Mouse (Mus musculus) intestine, embryonic 15.5 days (tissue): ENCODE data around the gene Cyp2d22. TPM values are rescaled to one million over a fixed set of nuclear protein-coding genes. Genes with fewer than 3 reads are reported as not detected.

Experiments
- ATAC-seq: fragments of 200-750 bp; cut with Nextera tagmentation; 2 replicates; pipeline ENCODE4 v1.8.0; 2017; ENCODE audit warnings: moderate TSS enrichment, moderate library complexity
- H3K27ac ChIP-seq: fragments of 300-500 bp; sonication (generic); 2 replicates; pipeline ENCODE4 v1.5.1; 2015; ENCODE audit warnings: mild to moderate bottlenecking, inconsistent platforms
- H3K27me3 ChIP-seq: fragments of 300-500 bp; sonication (generic); replicated peaks from 2 replicates; pipeline ENCODE4 v1.6.1; 2015; ENCODE audit warnings: inconsistent platforms
- H3K36me3 ChIP-seq: fragments of 300-500 bp; sonication (generic); 2 replicates; pipeline ENCODE4 v1.6.1; 2015; ENCODE audit warnings: inconsistent platforms
- H3K4me1 ChIP-seq: fragments of 300-500 bp; sonication (generic); replicated peaks from 2 replicates; pipeline ENCODE4 v1.6.1; 2015; ENCODE audit warnings: inconsistent platforms
- H3K4me2 ChIP-seq: fragments of 300-500 bp; sonication (generic); replicated peaks from 2 replicates; pipeline ENCODE4 v1.6.1; 2015; ENCODE audit warnings: mild to moderate bottlenecking, inconsistent platforms
- H3K4me3 ChIP-seq: fragments of 300-500 bp; sonication (generic); replicated peaks from 2 replicates; pipeline ENCODE4 v1.5.1; 2015; ENCODE audit warnings: inconsistent platforms
- H3K9ac ChIP-seq: fragments of 300-500 bp; sonication (generic); 2 replicates; pipeline ENCODE4 v1.6.1; 2015; ENCODE audit warnings: inconsistent platforms
- H3K9me3 ChIP-seq: fragments of 300-500 bp; sonication (generic); 2 replicates; pipeline ENCODE4 v1.6.1; 2016; ENCODE audit warnings: inconsistent platforms
- WGBS: fragments of 180-500 bp; shearing (Covaris S2); methylation state at CpG from one replicate; pipeline ENCODE4 v1.1.7; 2015; 5-methylcytosine and 5-hydroxymethylcytosine counted together
- polyA plus RNA-seq: library from polyadenylated mRNA; unstranded; fragments of >200 nt; fragmentation: Nextera tagmentation; extraction: Ambion mirVana; gene quantifications from 2 replicates; pipeline ENCODE4 v1.2.1, GENCODE M21; 2015

Cyp2d22 gene
- polyA plus RNA-seq, 1 experiment from 2014 or later: 9.0 TPM

DNA sequence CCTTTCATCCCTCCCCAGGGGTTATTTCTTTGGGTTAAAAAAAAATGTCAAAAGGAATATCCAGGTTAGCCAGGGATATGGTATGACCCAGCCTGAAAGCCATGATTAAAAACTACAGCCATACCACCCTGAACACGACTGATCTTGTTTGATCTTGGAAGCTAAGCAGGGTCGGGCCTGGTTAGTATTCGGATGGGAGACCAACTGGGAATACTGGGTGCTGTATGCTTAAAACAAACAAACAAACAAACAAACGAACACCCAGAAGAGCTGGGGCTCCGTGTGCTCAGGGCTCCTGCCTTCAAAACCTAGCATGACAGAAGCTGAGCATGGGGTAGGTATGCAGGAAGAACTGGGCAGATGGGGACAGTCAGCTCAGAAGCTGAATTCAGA lies 37.5 kb downstream of the Cyp2d22 start:
- Histone ChIP-seq H3K36me3 (no peaks in the 10 kb centered on the region), H3K27me3 (no peaks in the 10 kb centered on the region), H3K9ac (no peak overlapping the region; the same call in 1 of the 2 replicates), H3K4me3 (no peak overlapping the region), H3K27ac (0 out of 2 replicates have a peak overlapping the region, but pooled peaks have one; percentile 90), H3K9me3 (no peaks in the 10 kb centered on the region), H3K4me2 (peak overlapping the region; percentile 87), H3K4me1 (peaks cover 43% of the 10 kb centered on the region)
- no peak for ATAC-seq
- WGBS: 74% methylated on average over 5 of the region's 5 CpGs

DNA sequence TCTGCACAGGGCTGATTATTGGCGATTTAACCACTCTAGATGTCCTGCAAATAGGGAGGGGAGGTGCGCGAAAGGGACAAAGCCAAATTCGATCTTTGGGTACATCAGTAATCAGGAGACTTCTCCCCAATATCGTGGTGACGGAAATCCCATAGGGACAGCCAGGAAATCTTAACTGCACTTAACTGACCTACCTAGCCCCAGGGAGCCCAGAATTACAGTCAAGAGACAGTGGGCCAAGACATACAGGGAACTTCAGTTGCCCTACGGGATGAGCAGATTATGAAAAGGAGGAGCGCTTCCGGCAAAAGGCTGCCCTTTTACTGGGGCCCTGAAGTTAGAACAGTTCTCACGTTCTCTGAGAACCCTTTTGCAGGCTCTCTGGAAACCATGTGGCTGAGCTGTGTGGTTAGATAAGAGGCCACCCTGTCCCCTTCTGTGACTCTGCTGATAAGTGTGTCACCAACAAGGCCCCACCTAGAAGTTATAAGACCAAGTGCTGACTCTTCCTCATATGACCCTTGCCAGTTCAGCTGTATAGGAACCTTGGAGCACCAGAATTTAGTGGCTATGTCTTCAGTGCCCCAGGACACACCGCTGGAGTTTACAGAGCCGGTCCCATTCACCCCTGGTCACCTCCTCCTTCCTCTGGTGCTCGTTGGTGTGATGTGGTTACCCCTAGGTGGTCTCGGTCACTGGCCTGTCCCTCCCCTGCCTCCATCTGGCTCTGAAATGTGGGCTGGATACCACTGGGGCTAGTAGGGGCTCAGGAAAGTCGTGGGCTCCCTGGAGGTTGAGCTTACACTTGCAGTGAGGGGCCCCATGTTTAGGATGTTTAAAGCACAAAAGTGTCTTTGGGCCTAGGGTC lies 38.2 kb downstream of the Cyp2d22 start:
- no peaks in the 10 kb centered on the region for H3K9me3 ChIP-seq
- peak overlapping the region; percentile 59 for H3K4me3 ChIP-seq
- H3K27me3 ChIP-seq: no peaks in the 10 kb centered on the region
- H3K27ac ChIP-seq: peak overlapping the region; percentile 90
- no peaks in the 10 kb centered on the region for H3K36me3 ChIP-seq
- H3K4me2 ChIP-seq: peak overlapping the region; percentile 87
- 47% methylated on average over 15 of the region's 15 CpGs for WGBS
- H3K9ac ChIP-seq: peak overlapping the region; percentile 81
- peaks cover 40% of the 10 kb centered on the region for H3K4me1 ChIP-seq
- ATAC-seq: no peak; the same call in 1 of the 2 replicates

DNA sequence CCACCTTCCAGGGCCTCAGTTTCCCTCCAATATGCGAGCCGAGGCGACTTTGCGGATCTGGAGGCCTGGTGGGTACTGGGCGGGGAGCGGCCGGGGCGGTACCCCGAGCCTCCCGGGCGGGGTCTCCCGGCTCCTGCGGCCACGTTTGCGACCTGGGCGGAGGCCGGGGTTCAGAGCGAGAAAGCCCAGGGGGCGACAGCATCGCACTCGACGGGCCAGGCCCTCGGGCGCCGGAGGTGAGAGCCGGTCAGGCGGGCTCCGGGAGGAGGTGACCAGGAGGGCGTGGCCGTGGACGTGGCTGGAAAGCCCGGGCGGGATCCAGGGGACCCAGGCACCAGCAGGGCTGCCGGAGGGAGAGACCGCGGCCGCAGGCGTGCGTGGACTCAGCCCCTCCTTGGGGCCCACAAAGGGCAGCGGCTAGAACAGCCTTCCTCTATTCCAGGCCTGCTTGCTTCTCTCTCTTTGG lies 39.0 kb downstream of the Cyp2d22 start:
- H3K9ac ChIP-seq: peak overlapping the region; percentile 81
- H3K4me3 ChIP-seq: peak overlapping the region; percentile 59
- ATAC-seq: peak; percentile 7; the same call in 1 of the 2 replicates
- no peaks in the 10 kb centered on the region for H3K27me3 ChIP-seq
- 2% methylated on average over 40 of the region's 40 CpGs for WGBS
- H3K36me3 ChIP-seq: 0 out of 2 replicates have a peak, but pooled peaks cover 2% of the 10 kb centered on the region
- peaks cover 40% of the 10 kb centered on the region for H3K4me1 ChIP-seq
- peak overlapping the region; percentile 87 for H3K4me2 ChIP-seq
- H3K27ac ChIP-seq: peak overlapping the region; percentile 90
- H3K9me3 ChIP-seq: no peaks in the 10 kb centered on the region

DNA sequence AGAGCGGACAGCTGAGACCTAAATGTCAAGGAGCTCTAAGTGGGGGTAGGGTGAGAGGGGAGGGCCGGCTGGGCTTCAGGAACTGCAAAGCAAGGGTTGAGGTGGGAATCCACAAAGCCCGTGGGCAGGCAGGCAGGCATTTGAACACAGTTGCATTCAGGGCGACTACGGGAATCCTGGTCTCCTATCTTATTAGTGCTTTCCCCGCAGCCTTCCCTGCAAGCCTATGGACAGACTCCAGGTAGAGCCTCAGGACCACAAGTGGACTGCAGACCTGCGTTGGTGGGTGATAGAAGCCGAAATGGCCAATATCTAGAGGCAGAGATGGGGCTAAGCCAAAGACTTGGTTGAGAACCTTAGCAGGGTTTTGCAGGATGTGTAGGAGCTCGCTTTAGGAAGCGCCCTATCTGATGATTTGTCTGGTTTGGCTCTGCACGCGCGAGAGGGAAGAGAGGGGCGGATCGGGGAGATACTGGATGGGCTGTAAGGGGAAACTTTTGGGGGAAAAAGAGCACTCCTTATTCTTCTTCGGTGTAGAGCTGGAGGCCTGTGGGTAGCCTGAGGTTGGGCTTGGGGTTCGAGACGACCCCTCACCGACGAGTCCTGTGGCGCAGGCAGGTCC lies 39.5 kb downstream of the Cyp2d22 start:
- H3K27ac ChIP-seq: peak overlapping the region; percentile 90
- peak overlapping the region; percentile 81 for H3K9ac ChIP-seq
- no peaks in the 10 kb centered on the region for H3K27me3 ChIP-seq
- 32% methylated on average over 21 of the region's 21 CpGs for WGBS
- H3K4me1 ChIP-seq: peaks cover 40% of the 10 kb centered on the region
- H3K36me3 ChIP-seq: 0 out of 2 replicates have a peak, but pooled peaks cover 5% of the 10 kb centered on the region
- peak overlapping the region; percentile 87 for H3K4me2 ChIP-seq
- H3K9me3 ChIP-seq: no peaks in the 10 kb centered on the region
- peak overlapping the region; percentile 59 for H3K4me3 ChIP-seq
- ATAC-seq: no peak

DNA sequence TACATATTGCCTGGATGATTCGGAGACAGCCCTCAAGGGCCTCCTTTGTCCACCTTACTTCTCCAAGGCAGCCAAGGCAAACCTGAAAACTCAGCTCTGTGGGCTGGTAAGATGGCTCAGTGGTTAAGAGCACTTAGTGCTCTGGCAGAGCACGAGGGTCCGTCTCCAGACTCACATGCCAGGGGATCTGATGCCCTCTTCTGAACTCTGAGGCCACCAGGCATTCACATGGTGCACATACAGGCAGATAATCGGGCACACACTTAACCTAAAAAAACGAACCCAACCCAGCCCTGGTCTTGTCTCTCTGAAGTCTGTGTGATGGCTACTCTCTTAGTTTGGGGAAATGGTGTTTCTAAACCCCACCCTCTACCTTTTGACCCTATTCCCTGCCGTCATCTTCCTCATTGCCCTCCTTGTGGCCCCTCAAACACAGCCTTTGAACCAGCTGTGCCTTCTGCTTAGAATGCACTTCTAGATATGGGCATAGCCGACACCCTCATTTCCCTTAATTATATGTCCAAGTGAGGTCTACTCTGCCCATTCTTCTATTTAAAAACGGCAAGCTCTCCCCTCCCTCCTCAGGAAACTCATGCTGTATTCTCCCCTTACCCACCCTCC lies 40.3 kb downstream of the Cyp2d22 start:
- no peak for ATAC-seq
- Histone ChIP-seq H3K4me3 (no peak overlapping the region), H3K4me1 (peaks cover 40% of the 10 kb centered on the region), H3K36me3 (peaks cover 10% of the 10 kb centered on the region), H3K9ac (no peak overlapping the region), H3K4me2 (no peak overlapping the region; the same call in 1 of the 2 replicates), H3K27me3 (no peaks in the 10 kb centered on the region), H3K9me3 (no peaks in the 10 kb centered on the region), H3K27ac (peak overlapping the region; percentile 90; the same call in 1 of the 2 replicates)
- WGBS: 59% methylated on average over 8 of the region's 8 CpGs

DNA sequence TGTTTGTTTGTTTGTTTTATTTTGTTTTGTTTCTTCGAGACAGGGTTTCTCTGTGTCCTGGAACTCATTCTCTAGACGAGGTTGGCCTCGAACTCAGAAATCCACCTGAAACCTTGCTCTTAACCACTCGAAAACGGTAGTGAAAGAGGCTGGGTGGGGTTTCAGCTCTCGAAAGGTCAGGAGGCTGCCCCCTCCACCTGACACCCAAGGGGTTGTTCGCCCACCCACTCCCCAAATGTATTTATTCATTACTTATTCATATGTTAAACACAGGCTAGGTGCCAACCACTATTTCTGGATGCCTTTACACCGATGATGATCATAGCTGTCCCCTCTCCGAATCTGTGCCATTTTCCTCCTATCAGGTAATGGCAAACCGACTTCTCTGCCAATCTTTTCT lies 40.9 kb downstream of the Cyp2d22 start:
- Histone ChIP-seq H3K27ac (peak overlapping the region; percentile 75), H3K36me3 (peaks cover 16% of the 10 kb centered on the region), H3K4me2 (peak overlapping the region; percentile 73), H3K4me3 (peak overlapping the region; percentile 58), H3K9ac (peak overlapping the region; percentile 70), H3K4me1 (peaks cover 40% of the 10 kb centered on the region), H3K27me3 (no peaks in the 10 kb centered on the region), H3K9me3 (no peaks in the 10 kb centered on the region)
- WGBS: 58% methylated on average over 10 of the region's 10 CpGs
- ATAC-seq: no peak

DNA sequence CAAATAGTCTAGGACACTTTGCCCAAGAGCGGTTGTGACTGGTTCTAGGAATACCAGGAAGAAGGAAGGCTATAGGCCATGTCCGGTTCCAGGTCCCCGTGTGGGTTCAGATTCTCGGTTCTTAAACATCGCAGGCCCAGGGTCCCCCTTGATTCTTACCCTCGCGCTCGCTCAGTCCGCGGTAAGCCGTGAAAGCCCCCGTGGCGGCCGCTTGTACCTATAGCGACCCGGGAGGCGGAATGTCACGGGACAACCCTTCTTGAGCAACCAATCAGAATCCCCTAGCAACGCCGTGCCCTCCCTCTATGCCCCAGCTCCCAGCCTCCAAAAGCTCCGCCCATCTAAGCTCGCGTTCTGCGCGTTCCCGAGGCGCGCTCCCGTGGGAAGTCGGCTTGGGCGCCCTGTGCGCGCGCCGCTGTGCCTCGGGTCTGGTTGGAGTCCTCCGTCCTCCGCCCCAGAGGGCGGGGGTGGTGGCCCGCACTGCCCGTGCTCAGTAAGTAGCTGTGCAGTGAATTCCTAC lies 41.4 kb downstream of the Cyp2d22 start, which contains the start of the genes Naga, Pheta2 and Smdt1:
TSS of gene Naga (minus strand) at position 333 of the 520 bp plus-strand sequence.
TSS of gene Pheta2 (plus strand) at position 350 of the 520 bp plus-strand sequence.
TSS of gene Smdt1 (plus strand) at position 367 of the 520 bp plus-strand sequence.
- Histone ChIP-seq H3K27me3 (no peaks in the 10 kb centered on the region), H3K36me3 (peaks cover 18% of the 10 kb centered on the region), H3K27ac (peak within 1 kb of the TSS; percentile 75), H3K4me3 (peak within 1 kb of the TSS; percentile 58), H3K9me3 (no peaks in the 10 kb centered on the region), H3K9ac (peak within 1 kb of the TSS; percentile 70), H3K4me1 (peaks cover 37% of the 10 kb centered on the region), H3K4me2 (peak within 1 kb of the TSS; percentile 73)
- ATAC-seq: peak; percentile 90
- under 1% methylated on average over 41 of the region's 41 CpGs for WGBS

DNA sequence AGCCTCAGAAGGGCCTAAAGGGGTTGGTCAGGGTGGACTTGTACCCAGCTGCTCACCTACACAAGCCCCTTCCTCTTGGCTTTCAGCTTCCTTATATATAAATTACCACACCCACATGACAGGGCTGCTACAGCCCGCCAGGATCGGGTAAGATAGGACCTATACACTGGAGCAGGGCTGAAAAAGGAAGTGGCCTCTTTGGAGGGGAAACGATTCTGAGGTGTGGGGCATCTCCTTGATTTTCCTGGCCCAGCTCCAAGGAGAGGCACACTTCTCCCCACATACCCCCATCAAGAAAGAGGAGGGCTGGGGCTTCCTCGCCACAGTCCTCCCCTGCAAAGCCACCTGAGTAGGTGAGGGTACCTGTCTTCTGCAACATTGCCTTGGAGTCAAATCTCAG lies 42.2 kb downstream of the Cyp2d22 start:
- Histone ChIP-seq H3K27me3 (no peaks in the 10 kb centered on the region), H3K9me3 (no peaks in the 10 kb centered on the region), H3K36me3 (peaks cover 18% of the 10 kb centered on the region), H3K4me1 (peaks cover 35% of the 10 kb centered on the region), H3K4me3 (peak overlapping the region; percentile 58), H3K27ac (peak overlapping the region; percentile 75), H3K4me2 (peak overlapping the region; percentile 73), H3K9ac (peak overlapping the region; percentile 70)
- ATAC-seq: no peak
- WGBS: 7% methylated on average over 4 of the region's 4 CpGs

DNA sequence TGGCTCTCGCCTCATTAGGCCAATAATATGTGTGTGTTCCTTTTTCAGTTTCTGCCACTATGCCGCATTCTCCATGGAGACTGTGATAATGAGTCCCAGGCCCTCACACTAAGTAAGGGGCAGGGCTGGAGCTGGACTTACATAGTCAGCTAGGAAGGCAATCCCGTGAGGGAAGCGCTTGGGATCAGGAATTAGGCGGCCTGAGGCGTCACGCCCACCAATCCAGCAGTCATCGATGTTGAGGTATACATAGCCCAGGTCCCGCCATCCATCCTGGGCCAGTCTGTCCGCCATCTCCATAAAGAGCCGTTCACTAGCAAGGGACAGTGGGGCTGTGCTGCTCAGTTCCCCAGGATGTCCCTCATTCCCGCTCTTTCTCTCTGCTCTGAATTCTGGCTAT lies 43.4 kb downstream of the Cyp2d22 start:
- ATAC-seq: no peak
- Histone ChIP-seq H3K36me3 (peaks cover 18% of the 10 kb centered on the region), H3K27me3 (no peaks in the 10 kb centered on the region), H3K4me2 (0 out of 2 replicates have a peak overlapping the region, but pooled peaks have one; percentile 4), H3K27ac (no peak overlapping the region), H3K9me3 (no peaks in the 10 kb centered on the region), H3K9ac (no peak overlapping the region; the same call in 1 of the 2 replicates), H3K4me1 (peaks cover 28% of the 10 kb centered on the region), H3K4me3 (no peak overlapping the region)
- WGBS: 84% methylated on average over 12 of the region's 12 CpGs

DNA sequence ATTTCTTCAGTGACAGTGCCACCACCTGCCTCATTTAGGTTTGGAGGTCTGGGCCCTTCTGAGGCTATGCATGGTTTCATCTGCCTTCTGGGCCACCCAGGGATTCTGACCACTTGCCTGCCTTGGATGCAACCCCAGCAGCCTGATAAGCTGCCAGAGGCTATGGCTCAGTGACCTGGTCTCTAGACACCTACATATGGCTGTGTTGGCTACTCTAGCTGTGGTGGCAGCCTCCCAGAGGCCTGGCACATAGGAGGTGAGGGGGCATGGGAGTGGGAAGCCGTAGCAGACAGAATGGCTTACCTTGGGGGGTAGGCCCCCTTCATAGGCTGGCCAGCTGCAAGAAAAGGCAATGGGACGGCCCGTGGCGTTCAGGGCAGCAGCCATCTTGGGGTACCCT lies 44.9 kb downstream of the Cyp2d22 start:
- ATAC-seq: no peak
- Histone ChIP-seq H3K9ac (no peak overlapping the region), H3K9me3 (no peaks in the 10 kb centered on the region), H3K27me3 (no peaks in the 10 kb centered on the region), H3K27ac (no peak overlapping the region), H3K4me3 (no peak overlapping the region), H3K4me2 (no peak overlapping the region), H3K36me3 (peaks cover 20% of the 10 kb centered on the region), H3K4me1 (peaks cover 15% of the 10 kb centered on the region)
- WGBS: 94% methylated on average over 4 of the region's 4 CpGs

DNA sequence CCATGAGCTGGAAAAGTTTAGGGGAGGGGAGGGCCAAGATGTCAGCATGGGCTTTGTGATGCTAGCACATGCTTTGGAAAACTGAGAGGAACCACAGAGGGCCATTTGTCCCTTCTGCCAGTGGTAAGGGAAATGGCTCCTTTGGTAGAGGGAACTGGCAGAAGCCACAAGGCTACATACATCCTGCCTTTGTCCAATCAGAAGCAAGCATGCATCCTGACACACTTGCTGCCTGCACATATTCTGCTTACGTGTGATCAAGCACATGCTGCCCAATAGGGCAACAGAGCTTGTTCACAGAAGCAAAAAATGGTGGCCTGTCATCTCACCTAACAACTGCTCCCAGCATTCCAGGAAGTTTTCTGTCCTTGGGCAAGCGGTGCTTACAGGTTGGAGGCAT lies 54.7 kb downstream of the Cyp2d22 start:
- no peak overlapping the region for H3K9ac ChIP-seq
- no peak overlapping the region for H3K4me3 ChIP-seq
- WGBS: 69% methylated on average over 2 of the region's 2 CpGs
- no peak for ATAC-seq
- no peak overlapping the region for H3K27ac ChIP-seq
- peaks cover 7% of the 10 kb centered on the region; the same call in 1 of the 2 replicates for H3K36me3 ChIP-seq
- no peaks in the 10 kb centered on the region for H3K9me3 ChIP-seq
- no peak overlapping the region for H3K4me2 ChIP-seq
- H3K27me3 ChIP-seq: no peaks in the 10 kb centered on the region
- H3K4me1 ChIP-seq: 0 out of 2 replicates have a peak, but pooled peaks cover 3% of the 10 kb centered on the region
